In genomic region chr10:58608858-58609257, GRCm38 (mm10) we compare ENCODE assay signal across 28 mouse cellular contexts.
DNase-seq lines count a peak whose midpoint lies in the region; ATAC-seq and TF ChIP-seq lines count a peak whose summit lies in the region.
"Had no signal": no experiment of that assay in that cellular context is flagged by ENCODE, and none has a peak within 500 bp of the region (broad histone marks: within the 10 kb centered on the region; RNA-seq: fewer than 3 reads in every experiment).

No protein-coding gene starts in this region.

- no peak for TF ChIP-seq CTCF in liver, adult 2 months (IDR thresholded peaks at IDR 0.05; ENCODE audit: low read depth, low read length)

- no peak for TF ChIP-seq POLR2A in liver, adult 2 months (IDR thresholded peaks at IDR 0.05; ENCODE audit: extremely low read depth, insufficient read depth, low read length)

- H3K4me1 ChIP-seq in liver, adult 2 months (ENCODE audit: control insufficient read depth, insufficient read depth, low read length), result no peaks in the 10 kb centered on the region
- no peaks in the 10 kb centered on the region for H3K4me1 ChIP-seq in liver, embryonic 12.5 days
- no peaks in the 10 kb centered on the region for H3K4me1 ChIP-seq in midbrain, embryonic 15.5 days
- H3K4me1 ChIP-seq: forebrain, embryonic 12.5 days; heart, embryonic 10.5 days; hindbrain, embryonic 12.5 days; intestine, embryonic 15.5 days; limb, embryonic 13.5 days; liver, embryonic 13.5 days; midbrain, embryonic 10.5 days; neural tube, embryonic 13.5 days had no signal

- H3K79me2 ChIP-seq in liver, adult 2 months (ENCODE audit: control insufficient read depth, insufficient read depth, low read length), result no peaks in the 10 kb centered on the region

- no peak overlapping the region for H3K27ac ChIP-seq in liver, adult 2 months (replicated peaks; ENCODE audit: insufficient read depth, low read depth, low read length)
- H3K27ac ChIP-seq in liver, embryonic 12.5 days, result no peak overlapping the region
- no peak overlapping the region for H3K27ac ChIP-seq in midbrain, embryonic 15.5 days
- H3K27ac ChIP-seq: forebrain, embryonic 12.5 days; heart, embryonic 10.5 days; heart, embryonic 15.5 days; hindbrain, embryonic 12.5 days; hindbrain, postnatal 0 days; intestine, embryonic 15.5 days; limb, embryonic 13.5 days; liver, embryonic 13.5 days; midbrain, embryonic 10.5 days; neural tube, embryonic 13.5 days had no signal

- H3K9me3 ChIP-seq in liver, embryonic 12.5 days (replicated peaks), result no peaks in the 10 kb centered on the region
- H3K9me3 ChIP-seq in midbrain, embryonic 15.5 days, result no peaks in the 10 kb centered on the region
- H3K9me3 ChIP-seq: forebrain, embryonic 12.5 days; G1E; heart, embryonic 10.5 days; heart, embryonic 15.5 days; hindbrain, embryonic 12.5 days; intestine, embryonic 15.5 days; limb, embryonic 13.5 days; liver, embryonic 13.5 days; midbrain, embryonic 10.5 days; neural tube, embryonic 13.5 days had no signal

- H3K36me3 ChIP-seq in liver, adult 2 months (ENCODE audit: control insufficient read depth, insufficient read depth, low read length), result no peaks in the 10 kb centered on the region
- no peaks in the 10 kb centered on the region for H3K36me3 ChIP-seq in liver, embryonic 12.5 days
- no peaks in the 10 kb centered on the region for H3K36me3 ChIP-seq in midbrain, embryonic 15.5 days (replicated peaks)
- H3K36me3 ChIP-seq: forebrain, embryonic 12.5 days; G1E; heart, embryonic 10.5 days; heart, embryonic 15.5 days; hindbrain, embryonic 12.5 days; intestine, embryonic 15.5 days; limb, embryonic 13.5 days; liver, embryonic 13.5 days; midbrain, embryonic 10.5 days; neural tube, embryonic 13.5 days had no signal

- WGBS in liver, adult 2 months, result 63% methylated on average over 3 of the region's 3 CpGs
- 67% methylated on average over 3 of the region's 3 CpGs for WGBS in liver, embryonic 12.5 days (ENCODE audit: insufficient replicate concordance)
- WGBS in midbrain, embryonic 15.5 days, result 82% methylated on average over 3 of the region's 3 CpGs

- peak; percentile 5 for DNase-seq in liver, adult 2 months (ENCODE audit: extremely low read depth, low read depth, low spot score)
- peak; percentile 63 to 73 for DNase-seq in lung, adult 18-20 months
- peak; percentile 62 for DNase-seq in lung, postnatal 14 days
- no peak for DNase-seq in spleen, postnatal 36 days (ENCODE audit: low spot score in 2 of 2)
- DNase-seq: adrenal gland, postnatal 25 days; cerebellum, adult 11-12 months; cerebellum, postnatal 10 days; forebrain, postnatal 0 days; heart, postnatal 36 days; kidney, postnatal 4 days; liver, embryonic 13.5 days; lung, embryonic 14.5 days; thymus, postnatal 4 days had no signal

- H3K27me3 ChIP-seq in liver, adult 2 months (ENCODE audit: control insufficient read depth, insufficient read depth, low read length), result no peaks in the 10 kb centered on the region
- no peaks in the 10 kb centered on the region for H3K27me3 ChIP-seq in liver, embryonic 12.5 days (replicated peaks)
- no peaks in the 10 kb centered on the region for H3K27me3 ChIP-seq in midbrain, embryonic 15.5 days (replicated peaks)
- H3K27me3 ChIP-seq: forebrain, embryonic 12.5 days; heart, embryonic 15.5 days; hindbrain, embryonic 12.5 days; intestine, embryonic 15.5 days; limb, embryonic 13.5 days; liver, embryonic 13.5 days; neural tube, embryonic 13.5 days; Patski had no signal

- no peak for ATAC-seq in liver, embryonic 12.5 days
- ATAC-seq in midbrain, embryonic 15.5 days (replicated peaks), result no peak
- ATAC-seq: forebrain, postnatal 0 days; hindbrain, postnatal 0 days; intestine, embryonic 15.5 days; Patski had no signal

- H3K9ac ChIP-seq in liver, adult 2 months (ENCODE audit: low read depth, low read length), result no peak overlapping the region
- no peak overlapping the region for H3K9ac ChIP-seq in liver, embryonic 12.5 days
- no peak overlapping the region for H3K9ac ChIP-seq in midbrain, embryonic 15.5 days
- H3K9ac ChIP-seq: forebrain, embryonic 12.5 days; forebrain, postnatal 0 days; heart, embryonic 15.5 days; hindbrain, embryonic 12.5 days; intestine, embryonic 15.5 days; limb, embryonic 13.5 days; liver, embryonic 13.5 days; lung, embryonic 14.5 days; neural tube, embryonic 13.5 days had no signal

- no peak overlapping the region for H3K4me3 ChIP-seq in liver, adult 2 months (ENCODE audit: insufficient read depth, low read depth, low read length)
- H3K4me3 ChIP-seq in liver, embryonic 12.5 days, result no peak overlapping the region
- H3K4me3 ChIP-seq in midbrain, embryonic 15.5 days, result no peak overlapping the region
- H3K4me3 ChIP-seq: erythroblast, embryonic 14.5 days; forebrain, embryonic 12.5 days; heart, embryonic 10.5 days; heart, embryonic 15.5 days; hindbrain, embryonic 12.5 days; intestine, embryonic 15.5 days; limb, embryonic 13.5 days; liver, embryonic 13.5 days; midbrain, embryonic 10.5 days; myocyte; neural tube, embryonic 13.5 days had no signal

- H3K4me2 ChIP-seq in liver, embryonic 12.5 days, result no peak overlapping the region
- no peak overlapping the region for H3K4me2 ChIP-seq in midbrain, embryonic 15.5 days
- H3K4me2 ChIP-seq: forebrain, embryonic 12.5 days; heart, embryonic 15.5 days; hindbrain, embryonic 12.5 days; intestine, embryonic 15.5 days; limb, embryonic 13.5 days; liver, embryonic 13.5 days; lung, embryonic 14.5 days; neural tube, embryonic 13.5 days had no signal

Comparison
In these comparisons a context has a peak if more than half of its experiments do, and no peak if none do; other contexts are left out.
1. DNase-seq: peak in liver, adult 2 months (single experiment), lung, adult 18-20 months (2 of 2) and lung, postnatal 14 days (single experiment); none in spleen, postnatal 36 days (0 of 2).